Mouse (Mus musculus): Measurements from ENCODE around the gene Asic2. TPM values are rescaled to one million over a fixed set of nuclear protein-coding genes. Genes with fewer than 3 reads are reported as not detected.
"Not testable (repeated sequence)": the region's sequence is repeated elsewhere in the genome, so short reads cannot be mapped to it uniquely, and the experiment has no call there.

Gene Asic2
- polyA plus RNA-seq, 1 experiment from 2014 or later: 2.8 TPM

DNA sequence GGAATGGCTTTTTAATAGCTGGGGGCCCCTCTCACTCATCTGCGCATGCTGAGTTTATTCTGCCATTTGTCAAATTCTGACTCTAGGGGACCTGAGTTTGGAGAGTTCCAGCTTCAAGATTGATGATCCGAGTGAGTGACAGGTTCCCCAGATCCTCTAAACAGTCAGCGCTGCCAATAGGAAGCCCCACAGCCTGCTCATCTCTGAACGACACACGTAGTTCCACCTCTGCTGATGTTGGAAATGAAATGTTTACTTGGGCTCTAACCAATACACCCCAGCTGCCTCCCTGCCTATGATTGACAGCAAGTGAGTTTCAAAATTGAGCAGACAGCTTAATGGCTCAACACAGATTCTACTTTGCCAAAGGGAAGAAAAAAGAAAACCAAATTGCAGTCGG, 685.1 kb downstream of the Asic2 start:
- Histone ChIP-seq H3K27me3 (ENCODE audit: insufficient read depth, low read length) (no peaks in the 10 kb centered on the region), H3K4me2 (replicated peaks; ENCODE audit: low read depth, low read length) (no peak overlapping the region), H3K27ac (ENCODE audit: low read length) (no peak overlapping the region), H3K36me3 (ENCODE audit: insufficient read depth, low read length) (no peaks in the 10 kb centered on the region), H3K4me3 (ENCODE audit: low read length) (no peak overlapping the region), H3K4me1 (ENCODE audit: insufficient read depth, low read length) (no peaks in the 10 kb centered on the region), H3K9me3 (ENCODE audit: low read length) (no peaks in the 10 kb centered on the region), H3K9ac (replicated peaks; ENCODE audit: low read length) (no peak overlapping the region)
- no peak for ATAC-seq (ENCODE audit: low FRiP score, low TSS enrichment)
- WGBS: 42% methylated on average over 6 of the region's 6 CpGs

- Histone ChIP-seq H3K36me3 (ENCODE audit: insufficient read depth, low read length) (no peaks in the 10 kb centered on the region), H3K27ac (ENCODE audit: low read length) (no peak overlapping the region), H3K9me3 (ENCODE audit: low read length) (no peaks in the 10 kb centered on the region), H3K27me3 (ENCODE audit: insufficient read depth, low read length) (no peaks in the 10 kb centered on the region), H3K4me1 (ENCODE audit: insufficient read depth, low read length) (no peaks in the 10 kb centered on the region), H3K9ac (replicated peaks; ENCODE audit: low read length) (no peak overlapping the region), H3K4me2 (replicated peaks; ENCODE audit: low read depth, low read length) (no peak overlapping the region), H3K4me3 (ENCODE audit: low read length) (no peak overlapping the region)
- 30% methylated on average over 2 of the region's 2 CpGs for WGBS
- ATAC-seq (ENCODE audit: low FRiP score, low TSS enrichment): no peak
Measured at GRCm38 (mm10) chr11:81280070-81280469, 688.2 kb downstream of the Asic2 start.

GRCm38 (mm10) chr11:81277406-81277805, 690.9 kb downstream of the Asic2 start:
- no peaks in the 10 kb centered on the region for H3K36me3 ChIP-seq (ENCODE audit: insufficient read depth, low read length)
- H3K4me1 ChIP-seq (ENCODE audit: insufficient read depth, low read length): no peaks in the 10 kb centered on the region
- H3K9me3 ChIP-seq (ENCODE audit: low read length): no peaks in the 10 kb centered on the region
- no peak overlapping the region for H3K4me2 ChIP-seq (replicated peaks; ENCODE audit: low read depth, low read length)
- H3K27ac ChIP-seq (ENCODE audit: low read length): no peak overlapping the region
- 56% methylated on average over 5 of the region's 5 CpGs for WGBS
- no peak overlapping the region for H3K4me3 ChIP-seq (ENCODE audit: low read length)
- no peak overlapping the region for H3K9ac ChIP-seq (replicated peaks; ENCODE audit: low read length)
- ATAC-seq (ENCODE audit: low FRiP score, low TSS enrichment): no peak
- no peaks in the 10 kb centered on the region for H3K27me3 ChIP-seq (ENCODE audit: insufficient read depth, low read length)

DNA sequence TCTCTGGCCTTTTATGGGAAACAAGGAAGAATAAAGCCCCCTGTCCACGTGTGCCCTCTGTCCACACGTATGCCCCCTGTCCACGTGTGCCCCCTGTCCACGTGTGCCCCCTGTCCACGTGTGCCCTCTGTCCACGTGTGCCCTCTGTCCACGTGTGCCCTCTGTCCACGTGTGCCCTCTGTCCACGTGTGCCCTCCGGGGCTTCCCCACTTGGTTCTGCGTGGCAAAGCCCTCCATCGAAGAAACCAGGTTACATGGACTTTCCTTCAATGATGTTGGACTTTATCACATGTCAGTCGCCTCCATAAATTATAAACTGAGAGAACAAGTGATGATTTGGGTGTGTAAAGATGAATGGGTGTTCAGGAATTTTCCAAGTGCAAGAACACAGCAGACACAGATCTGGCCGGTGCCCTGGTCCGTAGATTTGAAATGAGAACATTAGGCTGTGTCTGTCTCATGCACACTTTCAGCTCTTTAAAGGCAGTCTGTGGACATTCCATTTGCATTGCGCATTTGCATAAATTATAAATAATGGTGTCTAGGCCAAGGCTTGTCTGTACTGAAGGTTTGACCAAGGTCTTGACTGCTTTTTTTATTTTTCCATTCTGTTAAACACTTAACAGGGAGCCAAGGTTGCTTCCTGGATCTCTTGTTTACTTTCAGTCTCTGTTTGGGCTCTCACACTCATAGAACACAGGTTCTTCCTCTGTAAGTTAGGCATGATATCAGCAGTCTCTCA, 695.4 kb downstream of the Asic2 start:
- H3K9ac ChIP-seq (replicated peaks; ENCODE audit: low read length): no peak overlapping the region
- 0 out of 2 replicates have a peak, but pooled peaks cover 3% of the 10 kb centered on the region for H3K4me1 ChIP-seq (ENCODE audit: insufficient read depth, low read length)
- WGBS: 87% methylated on average over 16 of the region's 16 CpGs
- H3K36me3 ChIP-seq (ENCODE audit: insufficient read depth, low read length): no peaks in the 10 kb centered on the region
- H3K4me2 ChIP-seq (replicated peaks; ENCODE audit: low read depth, low read length): no peak overlapping the region
- H3K4me3 ChIP-seq (ENCODE audit: low read length): no peak overlapping the region
- H3K27ac ChIP-seq (ENCODE audit: low read length): no peak overlapping the region
- no peaks in the 10 kb centered on the region for H3K27me3 ChIP-seq (ENCODE audit: insufficient read depth, low read length)
- ATAC-seq (ENCODE audit: low FRiP score, low TSS enrichment): no peak
- H3K9me3 ChIP-seq (ENCODE audit: low read length): no peaks in the 10 kb centered on the region

- no peak overlapping the region for H3K9ac ChIP-seq (replicated peaks; ENCODE audit: low read length)
- no peak for ATAC-seq (ENCODE audit: low FRiP score, low TSS enrichment)
- no peaks in the 10 kb centered on the region for H3K36me3 ChIP-seq (ENCODE audit: insufficient read depth, low read length)
- 0 out of 2 replicates have a peak, but pooled peaks cover 3% of the 10 kb centered on the region for H3K4me1 ChIP-seq (ENCODE audit: insufficient read depth, low read length)
- 81% methylated on average over 1 of the region's 1 CpGs for WGBS
- H3K27ac ChIP-seq (ENCODE audit: low read length): no peak overlapping the region
- peaks cover 2% of the 10 kb centered on the region; the same call in 1 of the 2 replicates for H3K9me3 ChIP-seq (ENCODE audit: low read length)
- no peaks in the 10 kb centered on the region for H3K27me3 ChIP-seq (ENCODE audit: insufficient read depth, low read length)
- no peak overlapping the region for H3K4me2 ChIP-seq (replicated peaks; ENCODE audit: low read depth, low read length)
- no peak overlapping the region for H3K4me3 ChIP-seq (ENCODE audit: low read length)
Measured at GRCm38 (mm10) chr11:81271422-81271821, 696.8 kb downstream of the Asic2 start.

GRCm38 (mm10) chr11:81270518-81270917, 697.7 kb downstream of the Asic2 start:
- ATAC-seq (ENCODE audit: low FRiP score, low TSS enrichment): no peak
- Histone ChIP-seq H3K9ac (replicated peaks; ENCODE audit: low read length) (no peak overlapping the region), H3K4me2 (replicated peaks; ENCODE audit: low read depth, low read length) (no peak overlapping the region), H3K27ac (ENCODE audit: low read length) (no peak overlapping the region), H3K36me3 (ENCODE audit: insufficient read depth, low read length) (no peaks in the 10 kb centered on the region), H3K4me3 (ENCODE audit: low read length) (no peak overlapping the region), H3K27me3 (ENCODE audit: insufficient read depth, low read length) (no peaks in the 10 kb centered on the region), H3K4me1 (ENCODE audit: insufficient read depth, low read length) (0 out of 2 replicates have a peak, but pooled peaks cover 3% of the 10 kb centered on the region), H3K9me3 (ENCODE audit: low read length) (peaks cover 2% of the 10 kb centered on the region; the same call in 1 of the 2 replicates)
- WGBS: 55% methylated on average over 7 of the region's 7 CpGs

GRCm38 (mm10) chr11:81263757-81264156, 704.5 kb downstream of the Asic2 start:
- Histone ChIP-seq H3K9ac (replicated peaks; ENCODE audit: low read length) (no peak overlapping the region), H3K4me3 (ENCODE audit: low read length) (no peak overlapping the region), H3K4me2 (replicated peaks; ENCODE audit: low read depth, low read length) (no peak overlapping the region), H3K27me3 (ENCODE audit: insufficient read depth, low read length) (no peaks in the 10 kb centered on the region), H3K9me3 (ENCODE audit: low read length) (peaks cover 9% of the 10 kb centered on the region; the same call in 1 of the 2 replicates), H3K27ac (ENCODE audit: low read length) (no peak overlapping the region), H3K4me1 (ENCODE audit: insufficient read depth, low read length) (no peaks in the 10 kb centered on the region), H3K36me3 (ENCODE audit: insufficient read depth, low read length) (no peaks in the 10 kb centered on the region)
- no peak for ATAC-seq (ENCODE audit: low FRiP score, low TSS enrichment)
- WGBS: 38% methylated on average over 2 of the region's 2 CpGs

GRCm38 (mm10) chr11:81263193-81263592, 705.1 kb downstream of the Asic2 start:
- Histone ChIP-seq H3K4me3 (ENCODE audit: low read length) (no peak overlapping the region), H3K27ac (ENCODE audit: low read length) (no peak overlapping the region), H3K9me3 (ENCODE audit: low read length) (peaks cover 9% of the 10 kb centered on the region; the same call in 1 of the 2 replicates), H3K36me3 (ENCODE audit: insufficient read depth, low read length) (no peaks in the 10 kb centered on the region), H3K4me2 (replicated peaks; ENCODE audit: low read depth, low read length) (no peak overlapping the region), H3K4me1 (ENCODE audit: insufficient read depth, low read length) (no peaks in the 10 kb centered on the region), H3K9ac (replicated peaks; ENCODE audit: low read length) (no peak overlapping the region), H3K27me3 (ENCODE audit: insufficient read depth, low read length) (no peaks in the 10 kb centered on the region)
- ATAC-seq (ENCODE audit: low FRiP score, low TSS enrichment): no peak
- 64% methylated on average over 1 of the region's 1 CpGs for WGBS

- H3K9ac ChIP-seq (replicated peaks; ENCODE audit: low read length): no peak overlapping the region
- no peak for ATAC-seq (ENCODE audit: low FRiP score, low TSS enrichment)
- H3K36me3 ChIP-seq (ENCODE audit: insufficient read depth, low read length): no peaks in the 10 kb centered on the region
- H3K27me3 ChIP-seq (ENCODE audit: insufficient read depth, low read length): no peaks in the 10 kb centered on the region
- H3K4me3 ChIP-seq (ENCODE audit: low read length): no peak overlapping the region
- peaks cover 6% of the 10 kb centered on the region; the same call in 1 of the 2 replicates for H3K9me3 ChIP-seq (ENCODE audit: low read length)
- WGBS: 81% methylated on average over 3 of the region's 3 CpGs
- H3K4me2 ChIP-seq (replicated peaks; ENCODE audit: low read depth, low read length): no peak overlapping the region
- no peaks in the 10 kb centered on the region for H3K4me1 ChIP-seq (ENCODE audit: insufficient read depth, low read length)
- no peak overlapping the region for H3K27ac ChIP-seq (ENCODE audit: low read length)
Measured at GRCm38 (mm10) chr11:81261259-81261658, 707.0 kb downstream of the Asic2 start.

- H3K4me1 ChIP-seq (ENCODE audit: insufficient read depth, low read length); H3K36me3 ChIP-seq (ENCODE audit: insufficient read depth, low read length); ATAC-seq (ENCODE audit: low FRiP score, low TSS enrichment); H3K27ac ChIP-seq (ENCODE audit: low read length); H3K4me2 ChIP-seq (replicated peaks; ENCODE audit: low read depth, low read length); H3K9me3 ChIP-seq (ENCODE audit: low read length); H3K27me3 ChIP-seq (ENCODE audit: insufficient read depth, low read length); H3K4me3 ChIP-seq (ENCODE audit: low read length); H3K9ac ChIP-seq (replicated peaks; ENCODE audit: low read length): not testable (repeated sequence)
- WGBS: 95% methylated on average over 18 of the region's 18 CpGs
Measured at GRCm38 (mm10) chr11:81241183-81241582, 727.1 kb downstream of the Asic2 start.

Measured in kidney, embryonic 16.5 days (tissue).